Mouse (Mus musculus) heart, adult 18-20 months (tissue): Measurements from ENCODE around the gene Ptprcap. TPM values are rescaled to one million over a fixed set of nuclear protein-coding genes. Genes with fewer than 3 reads are reported as not detected.
A peak's percentile ranks its signal among the peaks of the same experiment; 100 is the strongest.

Experiments
- DNase-seq, 2 experiments: peaks; one replicate each; pipeline ENCODE4 v3.0.0; 2021 to 2022; ENCODE audit warnings: mixed read lengths in 1 of 2
- total RNA-seq, 2 experiments: library from RNA; stranded (reverse); gene quantifications; 2 replicates each; pipeline ENCODE4 v1.2.3; 2021

Ptprcap gene
- total RNA-seq, 2 experiments from 2014 or later, result 0.69 to 8.4 TPM

- DNase-seq, result no peak
These were observed 41.6 kb downstream of the Ptprcap start for GRCm38 (mm10) chr19:4194776-4195650.

- DNase-seq, result no peak
These were observed 42.6 kb downstream of the Ptprcap start for GRCm38 (mm10) chr19:4196048-4196447.

DNA sequence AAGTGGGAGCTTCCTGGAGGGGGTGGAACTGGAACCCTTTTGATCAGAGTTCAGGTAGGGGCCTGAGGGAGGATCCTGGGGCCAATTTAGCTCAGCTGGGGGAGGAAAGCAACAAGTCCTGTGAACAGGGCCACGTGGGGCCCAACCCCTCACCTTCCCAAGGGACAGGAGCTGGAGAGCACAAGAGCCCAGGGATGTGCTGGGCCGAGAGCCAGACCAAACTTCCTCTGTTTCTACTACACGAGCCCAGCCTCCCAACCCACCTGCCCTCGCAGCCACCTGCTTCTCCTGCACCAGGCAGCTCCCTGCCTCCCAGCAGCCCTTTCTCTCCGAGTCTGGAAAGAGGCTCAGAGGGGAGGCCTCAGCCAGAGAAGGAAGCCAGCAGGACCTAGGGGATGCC is 43.1 kb downstream of the Ptprcap start:
- DNase-seq, result peak; percentile 56 to 68

- no peak for DNase-seq
These were observed 43.8 kb downstream of the Ptprcap start for GRCm38 (mm10) chr19:4197180-4197579.

DNA sequence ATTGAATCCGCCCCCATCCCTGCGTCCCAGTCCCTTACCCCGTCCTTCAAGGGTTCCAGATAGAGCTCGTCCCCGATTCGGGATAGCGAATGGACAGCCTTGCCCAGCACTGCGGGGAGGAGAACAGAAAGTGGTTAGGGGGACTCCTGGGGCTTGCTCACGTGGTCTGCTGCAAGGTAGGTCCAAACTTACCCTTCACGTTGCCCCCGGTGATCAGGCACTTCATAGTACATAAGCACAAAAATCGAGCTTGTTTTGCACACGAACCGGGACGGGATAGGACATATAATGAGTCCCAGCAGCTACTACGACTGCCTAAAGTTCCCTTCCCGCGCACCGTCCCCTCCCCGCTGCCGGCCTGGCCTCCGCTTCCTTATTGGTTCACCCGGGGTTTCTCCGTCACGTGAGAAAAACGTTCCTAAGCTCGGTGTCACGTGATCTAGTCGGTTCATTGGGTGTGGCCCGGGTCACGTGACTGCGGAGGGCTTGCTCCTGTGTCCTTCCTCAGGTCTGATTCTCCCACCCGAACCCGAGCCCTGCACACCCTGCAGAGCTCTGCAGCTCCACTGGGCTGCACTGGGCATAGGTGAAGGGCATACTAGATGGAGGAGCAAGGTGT is 48.0 kb downstream of the Ptprcap start, which contains the start of gene Rad9a:
Gene Rad9a (minus strand): TSS at position 372 of the 619 bp plus-strand sequence.
- peak; percentile 98 for DNase-seq

DNA sequence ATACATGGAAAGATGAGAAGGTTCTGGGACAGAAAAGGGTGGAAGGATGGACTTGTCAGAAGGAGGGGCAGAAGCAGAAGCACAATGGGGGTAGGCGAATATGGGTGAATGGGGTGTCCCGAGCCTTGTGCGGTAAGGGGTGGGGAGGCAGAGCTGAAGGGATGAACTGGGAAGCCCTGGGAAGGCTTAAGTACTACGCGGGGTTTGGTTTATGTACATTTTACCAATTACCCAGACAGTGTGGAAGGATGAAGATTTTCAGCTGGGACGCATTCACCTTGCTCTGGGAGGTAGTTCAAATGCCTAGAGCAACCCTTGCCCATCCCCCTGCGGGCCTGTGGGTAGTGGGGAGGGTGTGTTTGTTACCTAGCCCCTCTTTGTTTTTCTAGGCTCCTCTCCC is 48.7 kb downstream of the Ptprcap start:
- DNase-seq, result peak in 1 of 2 experiments; percentile 46

- no peak for DNase-seq
These were observed 49.7 kb downstream of the Ptprcap start for GRCm38 (mm10) chr19:4203148-4203547.

- DNase-seq, result peak in 1 of 2 experiments; percentile 55
These were observed 50.4 kb downstream of the Ptprcap start for GRCm38 (mm10) chr19:4203604-4204326.

DNA sequence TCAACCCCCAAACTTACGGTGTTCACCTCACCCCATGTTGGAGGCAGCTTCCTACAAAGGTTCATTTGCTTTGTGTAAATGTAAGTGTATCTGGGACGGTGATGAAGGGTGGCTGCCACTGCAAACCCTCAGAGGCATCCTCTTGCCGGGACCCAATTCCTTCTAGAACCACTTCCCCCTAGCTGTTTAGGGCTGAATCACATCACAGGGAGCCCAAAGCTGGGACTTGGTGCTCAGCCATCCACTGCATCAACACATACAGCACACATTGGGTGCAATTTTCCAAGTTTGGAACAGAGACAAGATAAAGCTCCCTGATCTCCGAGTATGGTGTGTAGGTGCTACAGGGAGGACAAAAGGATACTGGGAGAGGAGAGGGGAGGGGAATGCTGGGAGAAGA is 51.5 kb downstream of the Ptprcap start:
- no peak for DNase-seq

Other genes with a start within 250 kb of the Ptprcap start
- 1 to 10 TPM; 8.0 to 9.2 TPM for gene Tcirg1, start 246.5 kb upstream of the Ptprcap start, total RNA-seq
- gene Ndufs8, start 240.8 kb upstream of the Ptprcap start, total RNA-seq, result 100 to 1,000 TPM; 489 to 502 TPM
- 1 to 10 TPM; 1.3 to 2.0 TPM for gene Aldh3b1, start 223.8 kb upstream of the Ptprcap start, total RNA-seq
- gene Unc93b1, start 218.4 kb upstream of the Ptprcap start, total RNA-seq, result 10 to 100 TPM; 17.7 to 23.9 TPM
- gene Aldh3b3, start 195.0 kb upstream of the Ptprcap start, total RNA-seq, result under 1 TPM; 0.28 to 0.30 TPM
- gene Aldh3b2, start 181.3 kb upstream of the Ptprcap start, total RNA-seq, result under 1 TPM; 0.22 to 0.98 TPM
- gene Acy3, start 167.0 kb upstream of the Ptprcap start, total RNA-seq, result 10 to 100 TPM; 24.3 to 28.5 TPM
- gene Tbx10, start 160.9 kb upstream of the Ptprcap start, total RNA-seq, result not detected
- gene Nudt8, start 153.0 kb upstream of the Ptprcap start, total RNA-seq, result 100 to 1,000 TPM; 162 to 166 TPM
- gene Gm49405, start 153.0 kb upstream of the Ptprcap start, total RNA-seq, result 1 to 10 TPM in 1 of 2 experiments, under 1 TPM in 1; 0.84 to 1.1 TPM
- gene Doc2g, start 150.3 kb upstream of the Ptprcap start, total RNA-seq, result 100 to 1,000 TPM; 241 to 281 TPM
- gene Ndufv1, start 140.8 kb upstream of the Ptprcap start, total RNA-seq, result 1,000 to 10,000 TPM; 1,128 to 1,150 TPM
- gene Gstp1, start 115.6 kb upstream of the Ptprcap start, total RNA-seq, result 100 to 1,000 TPM; 350 to 400 TPM
- gene Gstp2, start 107.6 kb upstream of the Ptprcap start, total RNA-seq, result 100 to 1,000 TPM; 123 to 134 TPM
- gene Gstp3, start 94.0 kb upstream of the Ptprcap start, total RNA-seq, result not detected
- not detected for gene Cabp2, start 72.0 kb upstream of the Ptprcap start, total RNA-seq
- gene Cdk2ap2, start 56.4 kb upstream of the Ptprcap start, total RNA-seq, result 10 to 100 TPM; 34.5 to 37.8 TPM
- gene Pitpnm1, start 53.6 kb upstream of the Ptprcap start, total RNA-seq, result 10 to 100 TPM; 16.1 to 21.2 TPM
- 10 to 100 TPM; 62.1 to 63.2 TPM for gene Aip, start 27.7 kb upstream of the Ptprcap start, total RNA-seq
- gene Gpr152, start 13.8 kb upstream of the Ptprcap start, total RNA-seq, result under 1 TPM in 1 of 2 experiments, not detected in 1; 0.08 TPM
- gene Cabp4, start 9.6 kb upstream of the Ptprcap start, total RNA-seq, result under 1 TPM; 0.12 to 0.13 TPM
- 10 to 100 TPM; 38.3 to 47.6 TPM for gene Coro1b, start 5.0 kb upstream of the Ptprcap start, total RNA-seq
- gene Rps6kb2, start 9.8 kb downstream of the Ptprcap start, total RNA-seq, result 10 to 100 TPM; 13.1 to 17.1 TPM
- gene Carns1, start 21.9 kb downstream of the Ptprcap start, total RNA-seq, result 10 to 100 TPM; 28.3 to 30.5 TPM
- 10 to 100 TPM; 12.0 to 20.2 TPM for gene Tbc1d10c, start 37.7 kb downstream of the Ptprcap start, total RNA-seq
- 100 to 1,000 TPM; 293 to 299 TPM for gene Ppp1ca, start 38.5 kb downstream of the Ptprcap start, total RNA-seq
- gene Rad9a, start 48.1 kb downstream of the Ptprcap start, total RNA-seq, result 1 to 10 TPM; 4.5 to 4.8 TPM
- gene Clcf1, start 60.6 kb downstream of the Ptprcap start, total RNA-seq, result 1 to 10 TPM; 1.2 to 2.3 TPM
- not detected for gene AC109138.7, start 60.8 kb downstream of the Ptprcap start, total RNA-seq
- 10 to 100 TPM in 1 of 2 experiments, 1 to 10 TPM in 1; 9.1 to 19.9 TPM for gene Pold4, start 78.3 kb downstream of the Ptprcap start, total RNA-seq
- 1 to 10 TPM; 5.6 to 7.4 TPM for gene Ssh3, start 115.6 kb downstream of the Ptprcap start, total RNA-seq
- 1 to 10 TPM in 1 of 2 experiments, under 1 TPM in 1; 0.92 to 2.1 TPM for gene Ankrd13d, start 129.5 kb downstream of the Ptprcap start, total RNA-seq
- 10 to 100 TPM; 45.9 to 54.9 TPM for gene Grk2, start 152.6 kb downstream of the Ptprcap start, total RNA-seq
- 10 to 100 TPM; 34.9 to 44.1 TPM for gene Kdm2a, start 244.7 kb downstream of the Ptprcap start, total RNA-seq